Mouse (Mus musculus) yolk sac, embryonic 10.5 days (tissue): Measurements from ENCODE around the gene Rabgap1l.

Source experiments
- DNase-seq: peaks from one replicate; pipeline ENCODE4 v3.0.0-alpha.2; 2017; ENCODE audit warnings: low spot score

The Rabgap1l gene

GRCm38 (mm10) chr1:160176903-160177302 is 616.1 kb downstream of the Rabgap1l start:
- DNase-seq: no peak
